Mouse (Mus musculus): ENCODE measurements around the gene Dgkd. TPM values are rescaled to one million over a fixed set of nuclear protein-coding genes. Genes with fewer than 3 reads are reported as not detected.

Dgkd gene
- polyA plus RNA-seq, 1 experiment from 2014 or later = 46.3 TPM

DNA sequence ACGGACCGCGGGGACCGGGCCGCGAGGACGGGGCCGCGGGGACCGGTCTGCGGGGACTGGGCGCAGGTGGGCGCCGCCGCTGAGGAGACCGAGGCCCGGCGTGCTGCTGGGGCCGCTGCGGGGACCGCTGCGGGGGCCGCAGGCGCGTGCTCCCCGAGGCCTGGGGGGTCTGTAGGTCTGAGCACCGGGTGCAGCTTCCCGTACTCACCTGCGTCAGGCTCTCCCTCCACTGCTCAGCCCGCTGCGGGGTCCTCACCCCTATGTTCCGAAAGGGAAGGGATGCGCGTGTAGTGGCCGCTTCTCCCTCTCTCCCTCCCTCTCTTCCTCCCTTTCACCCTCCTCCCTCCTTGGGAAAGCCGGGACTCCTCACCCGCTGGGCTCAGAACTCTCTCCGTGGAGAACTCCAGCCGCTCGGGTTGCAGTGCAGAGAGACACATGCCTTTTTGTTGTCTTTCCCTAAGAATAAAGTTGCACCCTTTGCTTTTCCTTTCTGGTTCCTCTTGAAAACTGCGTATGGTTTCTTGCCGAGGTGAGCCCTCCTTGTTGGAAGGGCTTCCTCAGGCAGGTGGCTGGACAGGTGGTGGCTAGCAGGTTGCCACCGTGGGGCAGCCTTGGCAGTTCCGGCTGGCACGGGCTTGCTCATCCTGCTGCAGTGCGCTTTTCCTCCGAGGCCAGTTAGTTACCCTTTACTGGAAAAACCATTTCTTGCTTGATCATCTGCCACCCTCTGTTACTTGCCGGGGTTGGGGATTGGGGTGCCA, 694 bp downstream of the Dgkd start:
- peak overlapping the region; percentile 92 for H3K9ac ChIP-seq (ENCODE audit: low read length)
- WGBS = 1% methylated on average over 39 of the region's 48 CpGs
- ATAC-seq (replicated peaks; ENCODE audit: low FRiP score) = peak; percentile 62

DNA sequence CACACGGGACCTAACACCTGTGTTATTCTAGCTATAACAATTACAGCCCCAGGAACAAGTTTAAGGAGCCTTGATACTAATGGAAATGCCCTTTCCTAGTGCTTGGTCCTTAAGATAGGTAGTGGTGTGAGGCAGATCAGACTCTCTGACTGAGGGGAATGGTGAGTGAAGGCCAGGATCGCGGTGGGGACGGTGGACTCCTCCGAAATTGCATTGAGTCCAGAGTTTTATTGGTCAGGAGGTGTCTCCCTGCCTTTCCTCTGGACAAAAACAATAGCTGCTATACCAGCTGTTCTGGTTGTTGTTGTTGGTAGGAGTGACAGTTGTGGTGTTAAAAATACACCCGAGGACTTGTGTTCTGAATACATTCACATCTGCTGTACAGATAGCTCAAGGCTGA, 1.3 kb downstream of the Dgkd start:
- Histone ChIP-seq H3K9ac (ENCODE audit: low read length) (peak overlapping the region; percentile 92), H3K27ac (ENCODE audit: low read depth, low read length) (no peak overlapping the region), H3K4me1 (replicated peaks; ENCODE audit: control insufficient read depth, insufficient read depth, low read length) (peaks cover 12% of the 10 kb centered on the region; the same call in 1 of the 2 replicates), H3K27me3 (ENCODE audit: control insufficient read depth, insufficient read depth, low read length) (no peaks in the 10 kb centered on the region), H3K4me3 (ENCODE audit: low read depth, low read length) (peak overlapping the region; percentile 96), H3K36me3 (ENCODE audit: control insufficient read depth, insufficient read depth, low read length) (no peaks in the 10 kb centered on the region), H3K9me3 (ENCODE audit: control insufficient read depth, low read length) (no peaks in the 10 kb centered on the region), H3K4me2 (ENCODE audit: low read depth, low read length, severe bottlenecking) (peak overlapping the region; percentile 87)
- DNase-seq (ENCODE audit: low spot score) = no peak
- ATAC-seq (replicated peaks; ENCODE audit: low FRiP score) = no peak
- WGBS = 37% methylated on average over 6 of the region's 6 CpGs

More for the DNA sequence above, 694 bp downstream of the Dgkd start:
- Histone ChIP-seq H3K4me2 (ENCODE audit: low read depth, low read length, severe bottlenecking) (peak overlapping the region; percentile 87), H3K27ac (ENCODE audit: low read depth, low read length) (no peak overlapping the region), H3K27me3 (ENCODE audit: control insufficient read depth, insufficient read depth, low read length) (no peaks in the 10 kb centered on the region), H3K4me3 (ENCODE audit: low read depth, low read length) (peak overlapping the region; percentile 96), H3K4me1 (replicated peaks; ENCODE audit: control insufficient read depth, insufficient read depth, low read length) (peaks cover 12% of the 10 kb centered on the region; the same call in 1 of the 2 replicates), H3K9me3 (ENCODE audit: control insufficient read depth, low read length) (no peaks in the 10 kb centered on the region), H3K36me3 (ENCODE audit: control insufficient read depth, insufficient read depth, low read length) (no peaks in the 10 kb centered on the region)
- peak; percentile 56 for DNase-seq (ENCODE audit: low spot score)

DNA sequence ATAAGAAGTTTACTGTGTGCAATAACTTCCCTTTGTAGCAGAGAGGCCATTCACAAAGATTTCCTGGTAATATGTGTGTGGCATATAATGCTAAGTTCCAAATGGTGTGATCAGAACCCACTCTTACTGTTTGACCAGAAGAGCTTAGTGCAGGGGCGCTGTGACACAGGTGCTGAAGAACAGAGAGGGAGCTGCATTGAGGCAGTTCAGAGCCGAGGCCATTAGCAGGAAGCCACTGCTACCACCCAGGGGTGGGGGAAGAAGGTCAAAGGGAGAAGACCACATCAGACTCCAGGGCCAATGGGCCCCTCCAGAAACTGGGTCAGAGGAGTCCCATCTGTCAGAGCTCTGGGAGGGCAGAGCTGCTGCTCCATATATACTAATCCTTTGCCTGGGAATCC, 1.8 kb downstream of the Dgkd start:
- Histone ChIP-seq H3K4me1 (replicated peaks; ENCODE audit: control insufficient read depth, insufficient read depth, low read length) (peaks cover 12% of the 10 kb centered on the region; the same call in 1 of the 2 replicates), H3K4me3 (ENCODE audit: low read depth, low read length) (0 out of 2 replicates have a peak overlapping the region, but pooled peaks have one; percentile 96), H3K27me3 (ENCODE audit: control insufficient read depth, insufficient read depth, low read length) (no peaks in the 10 kb centered on the region), H3K36me3 (ENCODE audit: control insufficient read depth, insufficient read depth, low read length) (no peaks in the 10 kb centered on the region), H3K9ac (ENCODE audit: low read length) (no peak overlapping the region; the same call in 1 of the 2 replicates), H3K4me2 (ENCODE audit: low read depth, low read length, severe bottlenecking) (peak overlapping the region; percentile 87), H3K9me3 (ENCODE audit: control insufficient read depth, low read length) (no peaks in the 10 kb centered on the region), H3K27ac (ENCODE audit: low read depth, low read length) (no peak overlapping the region)
- DNase-seq (ENCODE audit: low spot score) = no peak
- no peak for ATAC-seq (replicated peaks; ENCODE audit: low FRiP score)
- 25% methylated on average over 2 of the region's 2 CpGs for WGBS

DNA sequence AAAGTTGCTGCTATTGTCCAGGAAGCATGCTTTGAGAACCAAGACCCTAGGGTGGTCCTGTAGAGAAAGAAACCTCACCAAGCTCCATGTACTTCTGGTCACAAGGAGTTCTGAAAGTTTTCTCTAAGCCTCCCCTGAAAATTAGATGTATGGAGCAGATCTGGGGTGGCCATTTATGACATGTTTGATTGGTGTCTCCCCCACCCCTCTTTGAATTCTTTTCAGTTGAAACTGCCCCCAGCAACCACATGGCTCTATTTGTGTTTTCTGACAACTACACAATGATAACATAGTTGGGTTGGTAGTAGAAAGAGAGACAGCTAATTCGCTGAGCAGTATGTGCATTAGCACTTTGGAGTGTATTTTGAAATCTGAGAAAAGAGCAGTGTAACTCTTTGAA, 2.4 kb downstream of the Dgkd start:
- H3K9me3 ChIP-seq (ENCODE audit: control insufficient read depth, low read length) = no peaks in the 10 kb centered on the region
- H3K36me3 ChIP-seq (ENCODE audit: control insufficient read depth, insufficient read depth, low read length) = no peaks in the 10 kb centered on the region
- H3K4me3 ChIP-seq (ENCODE audit: low read depth, low read length) = no peak overlapping the region
- H3K27ac ChIP-seq (ENCODE audit: low read depth, low read length) = no peak overlapping the region
- H3K9ac ChIP-seq (ENCODE audit: low read length) = no peak overlapping the region
- peaks cover 12% of the 10 kb centered on the region; the same call in 1 of the 2 replicates for H3K4me1 ChIP-seq (replicated peaks; ENCODE audit: control insufficient read depth, insufficient read depth, low read length)
- 83% methylated on average over 1 of the region's 1 CpGs for WGBS
- no peaks in the 10 kb centered on the region for H3K27me3 ChIP-seq (ENCODE audit: control insufficient read depth, insufficient read depth, low read length)
- no peak for ATAC-seq (replicated peaks; ENCODE audit: low FRiP score)
- H3K4me2 ChIP-seq (ENCODE audit: low read depth, low read length, severe bottlenecking) = no peak overlapping the region
- no peak for DNase-seq (ENCODE audit: low spot score)

DNA sequence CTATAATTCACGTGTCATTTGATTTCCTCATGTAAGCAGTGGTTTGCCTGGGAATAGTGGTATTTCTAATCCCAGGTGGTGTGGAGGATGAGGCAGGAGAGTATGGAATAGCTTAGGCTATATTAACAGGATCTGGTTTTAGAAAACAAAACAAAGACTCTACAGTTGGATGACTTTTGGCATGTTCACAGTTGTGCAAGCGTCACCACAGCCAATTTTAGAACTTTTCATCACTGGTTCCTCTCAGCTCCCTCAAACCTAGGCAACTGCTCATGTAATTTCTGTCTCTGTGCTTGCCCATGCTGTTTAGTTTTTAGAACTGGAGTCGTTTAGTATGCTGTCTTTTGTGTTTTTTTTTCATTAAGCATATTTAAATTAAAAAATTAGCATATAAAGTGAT, 3.7 kb downstream of the Dgkd start:
- H3K9ac ChIP-seq (ENCODE audit: low read length) = no peak overlapping the region
- H3K9me3 ChIP-seq (ENCODE audit: control insufficient read depth, low read length) = no peaks in the 10 kb centered on the region
- no peaks in the 10 kb centered on the region for H3K27me3 ChIP-seq (ENCODE audit: control insufficient read depth, insufficient read depth, low read length)
- no peak overlapping the region for H3K4me2 ChIP-seq (ENCODE audit: low read depth, low read length, severe bottlenecking)
- no peak for ATAC-seq (replicated peaks; ENCODE audit: low FRiP score)
- H3K4me1 ChIP-seq (replicated peaks; ENCODE audit: control insufficient read depth, insufficient read depth, low read length) = peaks cover 12% of the 10 kb centered on the region; the same call in 1 of the 2 replicates
- no peak for DNase-seq (ENCODE audit: low spot score)
- no peak overlapping the region for H3K4me3 ChIP-seq (ENCODE audit: low read depth, low read length)
- 85% methylated on average over 3 of the region's 3 CpGs for WGBS
- H3K27ac ChIP-seq (ENCODE audit: low read depth, low read length) = no peak overlapping the region
- no peaks in the 10 kb centered on the region for H3K36me3 ChIP-seq (ENCODE audit: control insufficient read depth, insufficient read depth, low read length)

DNA sequence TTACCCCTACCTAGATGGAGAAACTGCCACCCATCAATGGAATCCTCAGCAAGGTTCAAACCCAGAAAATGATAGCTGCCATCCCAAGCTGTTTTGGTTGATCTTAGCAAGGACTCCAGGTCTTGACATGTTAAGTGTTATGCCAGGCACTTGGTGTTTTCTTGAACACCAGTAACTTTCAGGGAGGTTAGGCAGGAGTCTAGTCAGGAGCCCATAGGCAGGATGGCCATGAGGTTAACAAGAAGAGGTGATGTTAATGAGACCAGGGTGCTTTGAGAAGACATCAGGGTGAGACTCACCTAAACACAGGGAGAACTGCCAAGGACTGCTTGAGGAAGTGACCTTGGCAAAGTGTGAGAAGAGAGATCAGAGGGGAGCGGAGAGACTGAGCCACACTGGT, 4.9 kb downstream of the Dgkd start:
- WGBS = 100% methylated on average over 1 of the region's 1 CpGs
- Histone ChIP-seq H3K9me3 (ENCODE audit: control insufficient read depth, low read length) (no peaks in the 10 kb centered on the region), H3K4me1 (replicated peaks; ENCODE audit: control insufficient read depth, insufficient read depth, low read length) (peaks cover 12% of the 10 kb centered on the region; the same call in 1 of the 2 replicates), H3K36me3 (ENCODE audit: control insufficient read depth, insufficient read depth, low read length) (no peaks in the 10 kb centered on the region), H3K27ac (ENCODE audit: low read depth, low read length) (no peak overlapping the region), H3K27me3 (ENCODE audit: control insufficient read depth, insufficient read depth, low read length) (no peaks in the 10 kb centered on the region), H3K4me2 (ENCODE audit: low read depth, low read length, severe bottlenecking) (no peak overlapping the region), H3K4me3 (ENCODE audit: low read depth, low read length) (no peak overlapping the region), H3K9ac (ENCODE audit: low read length) (no peak overlapping the region)
- DNase-seq (ENCODE audit: low spot score) = no peak
- no peak for ATAC-seq (replicated peaks; ENCODE audit: low FRiP score)

DNA sequence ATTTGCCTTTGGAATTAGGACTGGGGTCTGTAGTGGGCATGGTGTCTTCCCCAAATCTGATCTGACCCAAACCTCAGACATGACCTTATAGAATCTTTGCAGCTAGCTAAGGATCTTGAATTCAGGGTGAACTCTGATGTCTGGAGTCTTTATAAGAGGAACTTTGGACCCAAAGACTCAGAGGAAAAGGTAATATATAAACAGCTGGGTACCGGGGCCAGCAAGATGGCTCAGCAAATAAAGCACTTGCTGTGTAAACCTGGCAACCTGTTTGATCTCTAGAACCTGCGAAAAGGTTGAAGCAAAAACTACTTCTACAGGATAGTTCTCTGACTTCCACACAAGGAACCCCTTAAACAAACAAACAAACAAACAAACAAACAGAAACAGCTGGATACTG, 5.4 kb downstream of the Dgkd start:
- Histone ChIP-seq H3K27me3 (ENCODE audit: control insufficient read depth, insufficient read depth, low read length) (no peaks in the 10 kb centered on the region), H3K4me3 (ENCODE audit: low read depth, low read length) (no peak overlapping the region), H3K36me3 (ENCODE audit: control insufficient read depth, insufficient read depth, low read length) (no peaks in the 10 kb centered on the region), H3K4me2 (ENCODE audit: low read depth, low read length, severe bottlenecking) (no peak overlapping the region), H3K9ac (ENCODE audit: low read length) (no peak overlapping the region), H3K27ac (ENCODE audit: low read depth, low read length) (no peak overlapping the region), H3K9me3 (ENCODE audit: control insufficient read depth, low read length) (no peaks in the 10 kb centered on the region), H3K4me1 (replicated peaks; ENCODE audit: control insufficient read depth, insufficient read depth, low read length) (peaks cover 12% of the 10 kb centered on the region; the same call in 1 of the 2 replicates)
- DNase-seq (ENCODE audit: low spot score) (no peak), ATAC-seq (replicated peaks; ENCODE audit: low FRiP score) (no peak)
- WGBS = 91% methylated on average over 2 of the region's 2 CpGs

DNA sequence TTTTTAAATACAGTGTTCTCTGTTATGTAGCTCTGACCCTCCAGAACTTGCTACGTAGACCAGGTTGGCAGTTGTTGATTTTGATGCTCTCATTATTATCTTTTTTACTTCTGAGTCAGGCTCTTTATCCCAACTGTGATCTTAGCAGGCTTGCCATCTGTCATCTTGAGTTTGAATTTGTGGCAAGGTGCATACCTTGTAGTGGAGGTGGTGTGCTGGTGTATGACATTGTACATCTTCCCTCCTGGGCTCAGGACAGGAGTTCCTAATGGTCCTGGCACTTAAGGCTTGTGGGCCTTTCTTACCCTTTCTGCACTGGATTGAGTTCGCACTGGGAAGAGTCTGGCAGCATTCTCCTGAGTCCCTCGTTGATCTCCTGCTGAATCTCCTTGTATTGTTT, 10.5 kb downstream of the Dgkd start:
- WGBS = 77% methylated on average over 3 of the region's 3 CpGs
- H3K9ac ChIP-seq (ENCODE audit: low read length) = no peak overlapping the region
- H3K27me3 ChIP-seq (ENCODE audit: control insufficient read depth, insufficient read depth, low read length) = no peaks in the 10 kb centered on the region

DNA sequence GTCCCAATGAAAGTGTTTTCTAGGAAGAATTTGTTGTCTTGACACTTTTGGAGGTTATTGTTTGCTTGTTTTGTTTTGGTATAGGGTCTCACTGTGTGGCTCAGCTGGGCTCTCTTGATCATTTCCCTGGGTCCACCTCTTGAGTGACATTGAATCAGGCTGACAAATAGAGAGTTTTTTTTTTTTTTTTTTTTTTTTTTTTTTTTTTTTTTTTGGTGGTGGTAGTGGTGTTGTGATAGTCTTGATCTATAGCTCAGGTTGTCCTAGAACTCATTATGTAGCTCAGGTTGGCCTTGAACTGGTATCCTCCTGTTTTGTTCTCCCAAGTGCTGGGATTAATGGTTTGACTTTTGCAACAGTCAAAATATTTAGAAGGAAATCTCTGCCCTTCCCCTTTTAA, 11.8 kb downstream of the Dgkd start:
- Histone ChIP-seq H3K4me2 (ENCODE audit: low read depth, low read length, severe bottlenecking) (no peak overlapping the region), H3K9ac (ENCODE audit: low read length) (no peak overlapping the region), H3K36me3 (ENCODE audit: control insufficient read depth, insufficient read depth, low read length) (no peaks in the 10 kb centered on the region), H3K9me3 (ENCODE audit: control insufficient read depth, low read length) (no peaks in the 10 kb centered on the region), H3K27ac (ENCODE audit: low read depth, low read length) (no peak overlapping the region), H3K4me1 (replicated peaks; ENCODE audit: control insufficient read depth, insufficient read depth, low read length) (no peaks in the 10 kb centered on the region), H3K4me3 (ENCODE audit: low read depth, low read length) (no peak overlapping the region), H3K27me3 (ENCODE audit: control insufficient read depth, insufficient read depth, low read length) (no peaks in the 10 kb centered on the region)
- no peak for DNase-seq (ENCODE audit: low spot score)
- ATAC-seq (replicated peaks; ENCODE audit: low FRiP score) = no peak

More for the DNA sequence above, 10.5 kb downstream of the Dgkd start:
- Histone ChIP-seq H3K4me1 (replicated peaks; ENCODE audit: control insufficient read depth, insufficient read depth, low read length) (no peaks in the 10 kb centered on the region), H3K4me3 (ENCODE audit: low read depth, low read length) (no peak overlapping the region), H3K9me3 (ENCODE audit: control insufficient read depth, low read length) (no peaks in the 10 kb centered on the region), H3K36me3 (ENCODE audit: control insufficient read depth, insufficient read depth, low read length) (no peaks in the 10 kb centered on the region), H3K27ac (ENCODE audit: low read depth, low read length) (no peak overlapping the region), H3K4me2 (ENCODE audit: low read depth, low read length, severe bottlenecking) (no peak overlapping the region)
- ATAC-seq (replicated peaks; ENCODE audit: low FRiP score) = no peak
- DNase-seq (ENCODE audit: low spot score) = no peak

Measured in forebrain, embryonic 11.5 days (tissue).